Mouse (Mus musculus): ENCODE results near the gene Stk39. TPM values are rescaled to one million over a fixed set of nuclear protein-coding genes. Genes with fewer than 3 reads are reported as not detected.

Stk39 gene
- polyA plus RNA-seq, 1 experiment from 2014 or later = 39.5 TPM

DNA sequence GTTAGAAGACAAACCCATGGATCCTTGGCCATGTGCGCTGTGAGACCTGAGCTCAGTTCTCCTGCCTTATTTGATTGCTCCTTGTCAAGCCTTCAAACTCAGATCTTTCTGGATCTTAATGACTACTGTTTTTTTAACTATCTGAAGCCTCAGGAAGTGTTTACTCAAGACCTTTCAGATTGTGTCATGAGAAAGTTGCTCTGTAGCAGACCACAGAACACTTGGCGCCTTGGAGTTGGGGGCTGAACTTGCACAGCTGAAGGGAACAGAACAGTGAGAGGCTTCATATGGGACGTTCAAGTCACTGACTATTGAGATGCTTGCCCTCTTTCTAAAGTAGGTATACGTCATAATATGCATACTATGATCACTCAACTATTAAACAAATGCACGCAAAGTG, 239.1 kb downstream of the Stk39 start:
- H3K27me3 ChIP-seq (ENCODE audit: control insufficient read depth, insufficient read depth, low read length) = no peaks in the 10 kb centered on the region
- H3K4me2 ChIP-seq (ENCODE audit: low read depth) = no peak overlapping the region
- H3K9ac ChIP-seq (ENCODE audit: low read length) = no peak overlapping the region
- no peak overlapping the region for H3K27ac ChIP-seq (ENCODE audit: low read depth, low read length)
- no peak for ATAC-seq (ENCODE audit: insufficient read depth, low FRiP score, low TSS enrichment)
- no peaks in the 10 kb centered on the region for H3K36me3 ChIP-seq (ENCODE audit: control insufficient read depth, insufficient read depth, low read length)
- no peaks in the 10 kb centered on the region for H3K9me3 ChIP-seq (ENCODE audit: control insufficient read depth, low read length)
- H3K4me3 ChIP-seq (ENCODE audit: low read depth, low read length) = no peak overlapping the region
- peak; percentile 6 for DNase-seq (ENCODE audit: low spot score)
- WGBS = 91% methylated on average over 5 of the region's 5 CpGs
- H3K4me1 ChIP-seq (ENCODE audit: control insufficient read depth, insufficient read depth, low read length) = no peaks in the 10 kb centered on the region

- Histone ChIP-seq H3K4me2 (ENCODE audit: low read depth) (no peak overlapping the region), H3K4me1 (ENCODE audit: control insufficient read depth, insufficient read depth, low read length) (no peaks in the 10 kb centered on the region), H3K27me3 (ENCODE audit: control insufficient read depth, insufficient read depth, low read length) (no peaks in the 10 kb centered on the region), H3K9ac (ENCODE audit: low read length) (no peak overlapping the region), H3K9me3 (ENCODE audit: control insufficient read depth, low read length) (no peaks in the 10 kb centered on the region), H3K4me3 (ENCODE audit: low read depth, low read length) (no peak overlapping the region), H3K36me3 (ENCODE audit: control insufficient read depth, insufficient read depth, low read length) (no peaks in the 10 kb centered on the region), H3K27ac (ENCODE audit: low read depth, low read length) (no peak overlapping the region)
- WGBS = 95% methylated on average over 2 of the region's 2 CpGs
- DNase-seq (ENCODE audit: low spot score) (peak; percentile 5), ATAC-seq (ENCODE audit: insufficient read depth, low FRiP score, low TSS enrichment) (no peak)
Observed at GRCm38 (mm10) chr2:68229872-68230271, 242.2 kb downstream of the Stk39 start.

DNA sequence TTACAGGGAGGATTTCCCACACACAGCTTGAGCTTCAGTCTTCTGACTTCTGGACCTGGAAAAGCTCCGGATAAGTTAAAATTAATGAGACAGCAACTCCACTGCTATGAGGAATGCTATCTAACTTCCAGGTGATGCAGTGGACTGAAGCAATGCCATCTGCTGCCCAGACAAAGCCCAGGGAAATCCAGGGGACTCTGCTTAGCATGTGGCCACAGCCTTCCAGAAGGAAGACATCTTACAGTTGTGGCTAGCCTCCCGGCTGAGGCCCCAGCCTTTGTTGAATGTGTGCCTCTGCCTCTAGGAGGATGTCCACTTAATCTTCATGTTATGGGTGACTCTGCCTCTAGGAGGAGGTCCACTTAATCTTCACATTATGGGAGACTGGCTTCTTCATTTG, 243.0 kb downstream of the Stk39 start:
- Histone ChIP-seq H3K9ac (ENCODE audit: low read length) (no peak overlapping the region), H3K4me3 (ENCODE audit: low read depth, low read length) (no peak overlapping the region), H3K4me1 (ENCODE audit: control insufficient read depth, insufficient read depth, low read length) (no peaks in the 10 kb centered on the region), H3K27me3 (ENCODE audit: control insufficient read depth, insufficient read depth, low read length) (no peaks in the 10 kb centered on the region), H3K36me3 (ENCODE audit: control insufficient read depth, insufficient read depth, low read length) (no peaks in the 10 kb centered on the region), H3K4me2 (ENCODE audit: low read depth) (no peak overlapping the region), H3K27ac (ENCODE audit: low read depth, low read length) (no peak overlapping the region), H3K9me3 (ENCODE audit: control insufficient read depth, low read length) (no peaks in the 10 kb centered on the region)
- 75% methylated on average over 2 of the region's 2 CpGs for WGBS
- DNase-seq (ENCODE audit: low spot score) = peak; percentile 8
- no peak for ATAC-seq (ENCODE audit: insufficient read depth, low FRiP score, low TSS enrichment)

GRCm38 (mm10) chr2:68222227-68222873, 249.7 kb downstream of the Stk39 start:
- H3K9ac ChIP-seq (ENCODE audit: low read length) = no peak overlapping the region
- H3K4me3 ChIP-seq (ENCODE audit: low read depth, low read length) = no peak overlapping the region
- H3K4me2 ChIP-seq (ENCODE audit: low read depth) = no peak overlapping the region
- no peaks in the 10 kb centered on the region for H3K36me3 ChIP-seq (ENCODE audit: control insufficient read depth, insufficient read depth, low read length)
- H3K27ac ChIP-seq (ENCODE audit: low read depth, low read length) = no peak overlapping the region
- ATAC-seq (ENCODE audit: insufficient read depth, low FRiP score, low TSS enrichment) = peak; percentile 51; the same call in 1 of the 2 replicates
- H3K27me3 ChIP-seq (ENCODE audit: control insufficient read depth, insufficient read depth, low read length) = no peaks in the 10 kb centered on the region
- no peaks in the 10 kb centered on the region for H3K9me3 ChIP-seq (ENCODE audit: control insufficient read depth, low read length)
- H3K4me1 ChIP-seq (ENCODE audit: control insufficient read depth, insufficient read depth, low read length) = peaks cover 8% of the 10 kb centered on the region
- no peak for DNase-seq (ENCODE audit: low spot score)
- 30% methylated on average over 5 of the region's 5 CpGs for WGBS

GRCm38 (mm10) chr2:68221226-68221625, 250.8 kb downstream of the Stk39 start:
- Histone ChIP-seq H3K27me3 (ENCODE audit: control insufficient read depth, insufficient read depth, low read length) (no peaks in the 10 kb centered on the region), H3K4me2 (ENCODE audit: low read depth) (no peak overlapping the region), H3K9ac (ENCODE audit: low read length) (no peak overlapping the region), H3K4me3 (ENCODE audit: low read depth, low read length) (no peak overlapping the region), H3K27ac (ENCODE audit: low read depth, low read length) (no peak overlapping the region), H3K36me3 (ENCODE audit: control insufficient read depth, insufficient read depth, low read length) (no peaks in the 10 kb centered on the region), H3K4me1 (ENCODE audit: control insufficient read depth, insufficient read depth, low read length) (peaks cover 8% of the 10 kb centered on the region), H3K9me3 (ENCODE audit: control insufficient read depth, low read length) (no peaks in the 10 kb centered on the region)
- 74% methylated on average over 4 of the region's 4 CpGs for WGBS
- ATAC-seq (ENCODE audit: insufficient read depth, low FRiP score, low TSS enrichment) (0 out of 2 replicates have a peak, but pooled peaks have one; percentile 42), DNase-seq (ENCODE audit: low spot score) (no peak)

GRCm38 (mm10) chr2:68219823-68220222, 252.2 kb downstream of the Stk39 start:
- 86% methylated on average over 4 of the region's 4 CpGs for WGBS
- ATAC-seq (ENCODE audit: insufficient read depth, low FRiP score, low TSS enrichment) (no peak), DNase-seq (ENCODE audit: low spot score) (no peak)
- no peak overlapping the region for H3K9ac ChIP-seq (ENCODE audit: low read length)
- no peaks in the 10 kb centered on the region for H3K9me3 ChIP-seq (ENCODE audit: control insufficient read depth, low read length)
- H3K27me3 ChIP-seq (ENCODE audit: control insufficient read depth, insufficient read depth, low read length) = no peaks in the 10 kb centered on the region
- peaks cover 8% of the 10 kb centered on the region for H3K4me1 ChIP-seq (ENCODE audit: control insufficient read depth, insufficient read depth, low read length)
- no peak overlapping the region for H3K4me2 ChIP-seq (ENCODE audit: low read depth)
- H3K27ac ChIP-seq (ENCODE audit: low read depth, low read length) = no peak overlapping the region
- no peaks in the 10 kb centered on the region for H3K36me3 ChIP-seq (ENCODE audit: control insufficient read depth, insufficient read depth, low read length)
- H3K4me3 ChIP-seq (ENCODE audit: low read depth, low read length) = no peak overlapping the region

GRCm38 (mm10) chr2:68215176-68215575, 256.9 kb downstream of the Stk39 start:
- H3K9me3 ChIP-seq (ENCODE audit: control insufficient read depth, low read length) = no peaks in the 10 kb centered on the region
- H3K27me3 ChIP-seq (ENCODE audit: control insufficient read depth, insufficient read depth, low read length) = no peaks in the 10 kb centered on the region
- H3K9ac ChIP-seq (ENCODE audit: low read length) = no peak overlapping the region
- no peaks in the 10 kb centered on the region for H3K36me3 ChIP-seq (ENCODE audit: control insufficient read depth, insufficient read depth, low read length)
- 86% methylated on average over 11 of the region's 11 CpGs for WGBS
- ATAC-seq (ENCODE audit: insufficient read depth, low FRiP score, low TSS enrichment) (no peak), DNase-seq (ENCODE audit: low spot score) (no peak)
- H3K4me1 ChIP-seq (ENCODE audit: control insufficient read depth, insufficient read depth, low read length) = no peaks in the 10 kb centered on the region
- H3K4me3 ChIP-seq (ENCODE audit: low read depth, low read length) = no peak overlapping the region
- no peak overlapping the region for H3K4me2 ChIP-seq (ENCODE audit: low read depth)
- H3K27ac ChIP-seq (ENCODE audit: low read depth, low read length) = no peak overlapping the region

GRCm38 (mm10) chr2:68214400-68214799, 257.7 kb downstream of the Stk39 start:
- Histone ChIP-seq H3K27ac (ENCODE audit: low read depth, low read length) (no peak overlapping the region), H3K9me3 (ENCODE audit: control insufficient read depth, low read length) (no peaks in the 10 kb centered on the region), H3K4me2 (ENCODE audit: low read depth) (no peak overlapping the region), H3K4me3 (ENCODE audit: low read depth, low read length) (no peak overlapping the region), H3K4me1 (ENCODE audit: control insufficient read depth, insufficient read depth, low read length) (no peaks in the 10 kb centered on the region), H3K9ac (ENCODE audit: low read length) (no peak overlapping the region), H3K27me3 (ENCODE audit: control insufficient read depth, insufficient read depth, low read length) (no peaks in the 10 kb centered on the region), H3K36me3 (ENCODE audit: control insufficient read depth, insufficient read depth, low read length) (no peaks in the 10 kb centered on the region)
- no peak for ATAC-seq (ENCODE audit: insufficient read depth, low FRiP score, low TSS enrichment)
- WGBS = 82% methylated on average over 6 of the region's 6 CpGs
- DNase-seq (ENCODE audit: low spot score) = no peak

- 89% methylated on average over 7 of the region's 7 CpGs for WGBS
- Histone ChIP-seq H3K4me2 (ENCODE audit: low read depth) (no peak overlapping the region), H3K9me3 (ENCODE audit: control insufficient read depth, low read length) (no peaks in the 10 kb centered on the region), H3K27me3 (ENCODE audit: control insufficient read depth, insufficient read depth, low read length) (no peaks in the 10 kb centered on the region), H3K9ac (ENCODE audit: low read length) (no peak overlapping the region), H3K4me1 (ENCODE audit: control insufficient read depth, insufficient read depth, low read length) (no peaks in the 10 kb centered on the region), H3K36me3 (ENCODE audit: control insufficient read depth, insufficient read depth, low read length) (no peaks in the 10 kb centered on the region), H3K27ac (ENCODE audit: low read depth, low read length) (no peak overlapping the region), H3K4me3 (ENCODE audit: low read depth, low read length) (no peak overlapping the region)
- no peak for DNase-seq (ENCODE audit: low spot score)
- no peak for ATAC-seq (ENCODE audit: insufficient read depth, low FRiP score, low TSS enrichment)
Observed at GRCm38 (mm10) chr2:68211443-68211842, 260.6 kb downstream of the Stk39 start.

All from neural tube, embryonic 11.5 days (tissue).